Mouse (Mus musculus): ENCODE measurements around the gene Insr. TPM values are rescaled to one million over a fixed set of nuclear protein-coding genes. Genes with fewer than 3 reads are reported as not detected.
A peak's percentile ranks its signal among the peaks of the same experiment; 100 is the strongest.

Gene Insr
- total RNA-seq, 2 experiments from 2014 or later, result 51.6 to 53.9 TPM

GRCm38 (mm10) chr8:3299322-3299721 is 19.9 kb upstream of the Insr start:
- TF ChIP-seq CTCF (conservative IDR thresholded peaks at IDR 0.05), result no peak
- no peak overlapping the region for H3K27ac ChIP-seq
- no peak overlapping the region for H3K4me3 ChIP-seq
- DNase-seq (ENCODE audit: low spot score in 2 of 2), result no peak

DNA sequence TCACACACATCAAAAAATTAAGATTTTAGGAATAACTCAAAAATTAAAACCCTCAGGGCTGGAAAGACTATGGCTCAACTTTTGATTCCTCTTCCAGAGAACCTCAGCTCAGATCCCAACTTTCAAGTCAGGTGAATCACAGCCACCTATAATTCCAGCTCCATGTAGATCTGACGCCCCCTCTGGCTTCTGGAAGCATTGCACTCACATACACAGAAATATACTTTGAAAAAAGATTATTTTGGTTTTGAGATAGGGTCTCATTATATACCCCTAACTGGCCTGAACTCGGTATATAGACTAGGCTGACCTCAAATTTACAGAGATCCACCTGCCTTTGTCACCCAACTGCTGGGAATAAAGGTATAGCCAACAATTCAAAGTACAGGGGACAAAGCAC is 6.4 kb upstream of the Insr start:
- no peak for DNase-seq (ENCODE audit: low spot score in 2 of 2)
- Histone ChIP-seq H3K27ac (no peak overlapping the region), H3K4me3 (no peak overlapping the region)
- peak; percentile 52 for TF ChIP-seq CTCF (conservative IDR thresholded peaks at IDR 0.05)

GRCm38 (mm10) chr8:3284656-3285055 is 5.2 kb upstream of the Insr start:
- no peak for TF ChIP-seq CTCF (conservative IDR thresholded peaks at IDR 0.05)
- no peak overlapping the region for H3K27ac ChIP-seq
- no peak for DNase-seq (ENCODE audit: low spot score in 2 of 2)
- no peak overlapping the region for H3K4me3 ChIP-seq

GRCm38 (mm10) chr8:3281296-3281695 is 1.9 kb upstream of the Insr start:
- no peak for TF ChIP-seq CTCF (conservative IDR thresholded peaks at IDR 0.05)
- Histone ChIP-seq H3K4me3 (no peak overlapping the region), H3K27ac (no peak overlapping the region)
- DNase-seq (ENCODE audit: low spot score in 2 of 2), result no peak

DNA sequence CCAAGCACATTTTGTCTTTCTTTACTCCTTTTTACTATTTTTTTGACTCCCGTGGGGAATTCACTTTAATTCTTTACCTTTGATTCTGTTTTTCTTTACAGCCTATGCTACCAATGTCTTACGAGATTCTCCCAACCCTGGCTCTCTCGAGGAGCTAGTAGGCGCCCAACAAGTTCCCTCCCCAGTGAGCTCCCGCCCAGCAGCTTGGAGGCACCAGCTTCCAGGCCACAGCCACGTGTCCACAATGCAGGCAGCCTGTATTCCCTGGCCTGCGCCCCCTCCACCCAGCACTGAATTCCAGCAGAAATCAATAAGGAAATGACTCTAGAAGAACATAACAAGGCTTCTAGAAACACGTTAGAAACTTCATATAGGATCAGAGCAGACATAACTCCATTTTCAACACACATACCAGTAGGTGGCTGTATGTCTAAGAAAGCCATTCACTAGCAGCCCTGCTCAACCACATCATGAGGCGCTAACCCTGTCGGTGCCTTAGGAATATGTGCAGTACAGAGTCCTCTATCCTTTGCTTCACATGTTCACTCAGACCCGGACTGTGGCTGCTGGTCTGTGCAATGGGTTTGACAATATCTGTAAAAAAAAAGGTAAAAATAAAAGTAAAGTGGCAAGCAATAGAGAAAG is 971 bp upstream of the Insr start:
- TF ChIP-seq CTCF (conservative IDR thresholded peaks at IDR 0.05), result peak; percentile 43
- Histone ChIP-seq H3K4me3 (peak overlapping the region; percentile 77), H3K27ac (peak overlapping the region; percentile 96; the same call in 1 of the 2 replicates)
- no peak for DNase-seq (ENCODE audit: low spot score in 2 of 2)

DNA sequence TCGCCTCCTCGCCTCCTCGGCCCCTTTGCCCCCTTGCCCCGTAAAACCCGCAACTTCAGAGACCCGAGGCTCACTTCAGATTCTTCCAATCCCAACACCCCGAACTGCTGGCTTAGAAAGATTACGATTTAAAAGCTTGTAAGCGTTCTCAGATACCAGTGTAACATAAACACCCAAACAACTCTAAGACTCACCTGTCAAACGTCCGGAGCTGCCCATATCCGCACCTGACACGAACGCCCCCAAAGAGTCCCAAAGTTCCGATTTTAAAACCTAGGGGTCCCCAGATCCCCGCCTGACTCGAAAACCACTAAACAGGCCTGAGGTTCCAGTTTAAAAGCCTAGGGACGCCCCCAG is 282 bp upstream of the Insr start:
- Histone ChIP-seq H3K4me3 (peak overlapping the region; percentile 77), H3K27ac (peak overlapping the region; percentile 96)
- no peak for DNase-seq (ENCODE audit: low spot score in 2 of 2)
- TF ChIP-seq CTCF (conservative IDR thresholded peaks at IDR 0.05), result no peak

GRCm38 (mm10) chr8:3278181-3278820 is 1.1 kb downstream of the Insr start:
- DNase-seq (ENCODE audit: low spot score in 2 of 2), result no peak
- H3K27ac ChIP-seq, result peak overlapping the region; percentile 96
- peak; percentile 45 for TF ChIP-seq CTCF (conservative IDR thresholded peaks at IDR 0.05)
- H3K4me3 ChIP-seq, result peak overlapping the region; percentile 77

- peak overlapping the region; percentile 77 for H3K4me3 ChIP-seq
- DNase-seq (ENCODE audit: low spot score in 2 of 2), result no peak
- no peak overlapping the region for H3K27ac ChIP-seq
- no peak for TF ChIP-seq CTCF (conservative IDR thresholded peaks at IDR 0.05)
Measured at GRCm38 (mm10) chr8:3277266-3277665, 2.2 kb downstream of the Insr start.

DNA sequence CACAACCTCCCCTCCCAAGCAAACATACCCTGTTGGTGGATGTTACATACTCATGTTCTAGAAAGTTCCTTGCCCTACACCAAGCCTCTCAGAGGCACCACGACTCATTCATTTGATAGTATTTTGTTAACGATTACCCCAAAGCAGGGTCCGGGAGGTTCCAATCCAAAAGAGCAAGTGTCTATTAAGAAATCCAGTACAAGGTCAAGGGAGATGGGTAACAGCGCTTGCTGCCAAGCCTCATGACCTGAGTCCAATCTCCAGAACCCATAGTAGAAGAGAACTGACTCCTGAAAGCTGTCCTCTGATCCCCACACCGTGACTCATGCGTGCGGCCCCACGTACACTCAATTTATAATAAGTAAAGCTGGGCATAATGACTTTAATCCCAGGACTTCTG is 3.4 kb downstream of the Insr start:
- TF ChIP-seq CTCF (conservative IDR thresholded peaks at IDR 0.05), result no peak
- no peak for DNase-seq (ENCODE audit: low spot score in 2 of 2)
- no peak overlapping the region for H3K4me3 ChIP-seq
- H3K27ac ChIP-seq, result no peak overlapping the region

DNA sequence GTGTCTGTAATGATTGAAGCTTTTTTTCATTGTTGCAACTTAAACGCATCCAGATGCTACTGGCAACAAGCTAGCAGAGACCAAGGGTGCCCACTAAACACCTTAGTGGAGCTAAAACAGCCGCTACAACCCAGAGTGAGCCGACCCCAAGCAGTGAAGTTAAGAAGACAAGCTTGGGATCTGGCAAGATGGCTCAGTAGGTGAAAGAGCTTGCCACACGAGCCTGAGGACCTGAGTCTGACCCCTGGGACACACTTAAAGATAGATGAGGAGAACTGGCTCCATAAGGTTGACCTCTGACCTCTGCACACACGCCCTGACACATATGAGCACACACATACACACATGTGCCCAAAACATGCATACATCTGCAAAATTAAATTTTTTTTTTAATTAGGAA is 4.2 kb downstream of the Insr start:
- TF ChIP-seq CTCF (conservative IDR thresholded peaks at IDR 0.05), result no peak
- no peak overlapping the region for H3K27ac ChIP-seq
- no peak for DNase-seq (ENCODE audit: low spot score in 2 of 2)
- no peak overlapping the region for H3K4me3 ChIP-seq

DNA sequence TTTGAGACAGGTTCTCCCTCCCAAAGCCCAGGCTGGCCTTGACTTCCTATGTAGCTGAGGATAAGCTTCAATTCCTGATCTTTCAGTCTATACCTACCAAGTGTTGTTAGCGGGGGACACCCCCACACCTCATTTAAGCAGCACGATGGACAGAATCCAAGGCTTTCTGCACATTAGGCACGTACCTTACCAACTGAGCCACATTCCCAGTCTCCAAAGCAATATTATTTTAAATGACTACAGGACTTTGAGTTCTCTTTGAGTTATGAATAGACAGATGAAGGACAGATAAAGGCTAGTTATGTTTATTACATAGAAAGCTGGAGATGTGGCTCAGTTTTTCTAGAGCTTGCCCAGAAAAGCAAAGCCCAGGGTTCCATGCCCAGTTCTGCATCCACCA is 5.6 kb downstream of the Insr start:
- no peak overlapping the region for H3K4me3 ChIP-seq
- DNase-seq (ENCODE audit: low spot score in 2 of 2), result no peak
- no peak for TF ChIP-seq CTCF (conservative IDR thresholded peaks at IDR 0.05)
- no peak overlapping the region for H3K27ac ChIP-seq

DNA sequence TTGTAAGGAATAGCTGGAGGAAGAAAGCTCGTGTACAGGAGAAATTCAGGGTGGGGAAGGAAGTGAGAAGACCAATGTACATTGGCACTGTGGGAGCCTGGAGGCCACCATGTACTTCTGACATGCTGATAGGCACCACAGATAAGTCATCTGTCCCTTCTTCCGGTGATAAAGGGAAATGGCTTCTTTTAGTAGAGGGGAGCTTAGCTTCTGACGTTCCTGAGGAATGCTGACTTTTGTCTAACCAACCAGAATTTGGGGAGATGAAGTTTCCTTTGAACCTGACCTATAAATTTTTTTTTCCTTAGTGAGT is 12.0 kb downstream of the Insr start:
- no peak for TF ChIP-seq CTCF (conservative IDR thresholded peaks at IDR 0.05)
- no peak overlapping the region for H3K4me3 ChIP-seq
- H3K27ac ChIP-seq, result no peak overlapping the region
- no peak for DNase-seq (ENCODE audit: low spot score in 2 of 2)

DNA sequence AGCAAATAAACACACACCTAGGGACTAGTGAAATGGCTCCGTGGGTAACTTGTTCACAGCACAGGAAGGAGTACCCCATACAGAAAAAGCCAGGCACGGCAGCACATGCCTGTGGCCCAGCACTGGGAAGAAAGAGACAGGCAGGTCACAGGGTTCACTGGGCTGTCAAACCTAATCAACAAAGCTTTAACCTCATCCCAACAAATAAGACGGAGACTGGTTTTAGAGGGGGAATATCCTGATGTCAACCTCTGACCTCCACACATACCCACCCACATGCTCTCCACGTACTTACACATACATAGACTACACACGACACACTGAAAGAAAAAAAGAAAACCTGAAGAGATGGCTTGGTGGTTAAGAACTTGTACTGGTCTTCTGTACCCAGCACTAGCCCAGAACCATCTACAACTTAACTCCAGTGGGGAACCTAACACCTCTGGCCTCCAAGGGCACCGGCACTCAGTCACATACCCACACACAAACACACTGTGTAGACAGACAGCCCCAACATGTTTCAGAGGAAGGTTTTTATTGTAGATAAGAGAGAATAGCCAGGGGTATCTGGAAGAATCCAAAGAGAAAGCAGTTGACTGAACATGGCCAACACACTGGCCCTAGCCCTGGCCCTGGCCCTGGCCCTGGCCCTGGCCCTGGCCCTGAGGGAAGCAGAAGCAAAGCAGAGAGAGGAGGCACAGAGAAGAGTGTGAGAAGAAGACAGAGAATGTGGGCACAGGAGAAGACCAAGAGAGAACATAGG is 12.6 kb downstream of the Insr start:
- H3K4me3 ChIP-seq, result no peak overlapping the region
- TF ChIP-seq CTCF (conservative IDR thresholded peaks at IDR 0.05), result no peak
- H3K27ac ChIP-seq, result no peak overlapping the region
- no peak for DNase-seq (ENCODE audit: low spot score in 2 of 2)

DNA sequence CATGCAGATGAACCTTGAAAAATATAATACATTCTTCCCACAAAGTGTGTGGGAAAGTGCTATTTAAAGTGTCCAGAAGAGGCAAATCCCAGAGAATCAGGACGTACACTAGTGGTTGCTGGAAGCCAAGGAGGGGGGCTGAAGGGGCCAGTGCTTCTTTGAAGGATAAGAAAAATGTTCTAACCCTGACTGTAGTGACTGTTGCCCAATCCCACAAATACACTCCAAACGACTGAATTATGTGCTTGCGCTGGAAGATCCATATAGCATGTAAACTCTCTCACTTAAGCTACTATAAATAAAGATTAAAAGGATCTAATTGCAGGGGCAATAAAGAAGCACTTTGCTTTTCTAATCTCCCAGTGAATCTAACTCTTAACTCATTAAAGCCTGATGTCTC is 14.2 kb downstream of the Insr start:
- no peak for DNase-seq (ENCODE audit: low spot score in 2 of 2)
- no peak for TF ChIP-seq CTCF (conservative IDR thresholded peaks at IDR 0.05)
- Histone ChIP-seq H3K27ac (no peak overlapping the region), H3K4me3 (no peak overlapping the region)

Measured in layer of hippocampus, adult 2 months (tissue).